Mouse (Mus musculus) erythroid progenitor cell, adult 5-6 weeks (primary cell): ENCODE measurements around the gene Angptl2. TPM values are rescaled to one million over a fixed set of nuclear protein-coding genes. Genes with fewer than 3 reads are reported as not detected.
"Not testable (repeated sequence)": the region's sequence is repeated elsewhere in the genome, so short reads cannot be mapped to it uniquely, and the experiment has no call there.

Experiments used
- ATAC-seq: replicated peaks from 2 replicates; pipeline ENCODE4 v1.8.0; 2016; ENCODE audit warnings: moderate number of reproducible peaks, mild to moderate bottlenecking, moderate TSS enrichment, inconsistent platforms; ENCODE audit not compliant: poor library complexity, low FRiP score, severe bottlenecking
- total RNA-seq, 2 experiments: library from RNA; stranded (forward) in 1 of 2; stranded (reverse) in 1 of 2; fragments of 150-400 nt in 1 of 2; fragments of 186-747, 209-891 nt in 1 of 2; gene quantifications; 2 replicates each; pipeline versions ENCODE4 v1.2.3 to v1.2.4; 2015 to 2017; ENCODE audit warnings: low replicate concordance in 2 of 2

The Angptl2 gene
- total RNA-seq, 2 experiments from 2014 or later, result 1.3 TPM; not detected in 1

- ATAC-seq, result no peak
Observed at GRCm38 (mm10) chr2:33188925-33189670, 26.8 kb upstream of the Angptl2 start.

- no peak for ATAC-seq
Observed at GRCm38 (mm10) chr2:33189976-33190375, 25.9 kb upstream of the Angptl2 start.

GRCm38 (mm10) chr2:33200368-33201068, 15.4 kb upstream of the Angptl2 start:
- ATAC-seq, result no peak

- ATAC-seq, result no peak
Observed at GRCm38 (mm10) chr2:33203284-33203683, 12.6 kb upstream of the Angptl2 start.

GRCm38 (mm10) chr2:33204980-33205379, 10.9 kb upstream of the Angptl2 start:
- no peak for ATAC-seq

- ATAC-seq, result no peak
Observed at GRCm38 (mm10) chr2:33205939-33206525, 9.8 kb upstream of the Angptl2 start.

- no peak for ATAC-seq
Observed at GRCm38 (mm10) chr2:33207069-33207468, 8.8 kb upstream of the Angptl2 start.

GRCm38 (mm10) chr2:33208134-33208533, 7.7 kb upstream of the Angptl2 start:
- ATAC-seq, result no peak

GRCm38 (mm10) chr2:33210841-33211240, 5.0 kb upstream of the Angptl2 start:
- ATAC-seq, result no peak

- not testable (repeated sequence) for ATAC-seq
Observed at GRCm38 (mm10) chr2:33211263-33211662, 4.6 kb upstream of the Angptl2 start.

GRCm38 (mm10) chr2:33215177-33215699, 631 bp upstream of the Angptl2 start:
- ATAC-seq, result no peak

GRCm38 (mm10) chr2:33216645-33217424, 966 bp downstream of the Angptl2 start:
- ATAC-seq, result no peak

GRCm38 (mm10) chr2:33217425-33217794, 1.5 kb downstream of the Angptl2 start:
- no peak for ATAC-seq

- no peak for ATAC-seq
Observed at GRCm38 (mm10) chr2:33218903-33219625, 3.2 kb downstream of the Angptl2 start.

GRCm38 (mm10) chr2:33219637-33220036, 3.8 kb downstream of the Angptl2 start:
- ATAC-seq, result no peak

- ATAC-seq, result no peak
Observed at GRCm38 (mm10) chr2:33220246-33220645, 4.4 kb downstream of the Angptl2 start.

GRCm38 (mm10) chr2:33220674-33221338, 4.9 kb downstream of the Angptl2 start:
- no peak for ATAC-seq

GRCm38 (mm10) chr2:33221339-33221900, 5.6 kb downstream of the Angptl2 start:
- no peak for ATAC-seq
